8 mouse cellular contexts compared by ENCODE assay signal in genomic region chr11:83292251-83292587, GRCm38 (mm10). TPM values are rescaled to one million over a fixed set of nuclear protein-coding genes. Genes with fewer than 3 reads are reported as not detected.
DNase-seq lines count a peak whose midpoint lies in the region; ATAC-seq and TF ChIP-seq lines count a peak whose summit lies in the region.

No protein-coding gene starts in this region.

- ATAC-seq in kidney, postnatal 0 days (replicated peaks; ENCODE audit: low FRiP score, low read depth): no peak
- no peak for ATAC-seq in hindbrain, embryonic 13.5 days (ENCODE audit: low FRiP score)
- no peak for ATAC-seq in midbrain, embryonic 15.5 days (replicated peaks)

- peak overlapping the region; percentile 67 for H3K4me3 ChIP-seq in kidney, postnatal 0 days (replicated peaks; ENCODE audit: low read depth, low read length)
- peak overlapping the region; percentile 72 for H3K4me3 ChIP-seq in bone marrow macrophage, adult 2 months (ENCODE audit: insufficient read depth, low read length)
- peak overlapping the region; percentile 65 for H3K4me3 ChIP-seq in hindbrain, embryonic 13.5 days
- H3K4me3 ChIP-seq in midbrain, embryonic 15.5 days: peak overlapping the region; percentile 72

- WGBS in kidney, postnatal 0 days: under 1% methylated on average over 5 of the region's 5 CpGs
- WGBS in hindbrain, embryonic 13.5 days: 5% methylated on average over 5 of the region's 5 CpGs
- WGBS in midbrain, embryonic 15.5 days: 2% methylated on average over 5 of the region's 5 CpGs

- H3K9ac ChIP-seq in kidney, postnatal 0 days (ENCODE audit: low read depth, low read length): peak overlapping the region; percentile 72
- peak overlapping the region; percentile 79 for H3K9ac ChIP-seq in hindbrain, embryonic 13.5 days
- H3K9ac ChIP-seq in midbrain, embryonic 15.5 days: peak overlapping the region; percentile 67

- H3K4me1 ChIP-seq in kidney, postnatal 0 days (replicated peaks; ENCODE audit: insufficient read depth, low read length): peaks cover 13% of the 10 kb centered on the region
- peaks cover 18% of the 10 kb centered on the region for H3K4me1 ChIP-seq in bone marrow macrophage, adult 2 months (ENCODE audit: control insufficient read depth, insufficient read depth, low read length)
- H3K4me1 ChIP-seq in hindbrain, embryonic 13.5 days (replicated peaks): peaks cover 41% of the 10 kb centered on the region
- H3K4me1 ChIP-seq in midbrain, embryonic 15.5 days: peaks cover 41% of the 10 kb centered on the region

- TF ChIP-seq POLR2A in bone marrow macrophage, adult 2 months (IDR thresholded peaks at IDR 0.05; ENCODE audit: borderline replicate concordance, low read depth, low read length): no peak

- no peaks in the 10 kb centered on the region for H3K36me3 ChIP-seq in kidney, postnatal 0 days (ENCODE audit: insufficient read depth, low read length)
- H3K36me3 ChIP-seq in hindbrain, embryonic 13.5 days: peaks cover 18% of the 10 kb centered on the region
- H3K36me3 ChIP-seq in midbrain, embryonic 15.5 days (replicated peaks): 0 out of 2 replicates have a peak, but pooled peaks cover 8% of the 10 kb centered on the region

- peak overlapping the region; percentile 75 for H3K4me2 ChIP-seq in kidney, postnatal 0 days (ENCODE audit: low read length)
- H3K4me2 ChIP-seq in hindbrain, embryonic 13.5 days: peak overlapping the region; percentile 93
- peak overlapping the region; percentile 80 for H3K4me2 ChIP-seq in midbrain, embryonic 15.5 days

- peak overlapping the region; percentile 55 for H3K27ac ChIP-seq in kidney, postnatal 0 days
- H3K27ac ChIP-seq in bone marrow macrophage, adult 2 months (ENCODE audit: insufficient read depth, low read depth, low read length): no peak overlapping the region
- peak overlapping the region; percentile 58; the same call in 1 of the 2 replicates for H3K27ac ChIP-seq in hindbrain, embryonic 13.5 days
- peak overlapping the region; percentile 76 for H3K27ac ChIP-seq in midbrain, embryonic 15.5 days

- no peak for TF ChIP-seq CTCF in kidney, postnatal 0 days (IDR thresholded peaks at IDR 0.05; ENCODE audit: low read depth)
- TF ChIP-seq CTCF in bone marrow macrophage, adult 2 months (IDR thresholded peaks at IDR 0.05; ENCODE audit: low read depth, low read length): no peak

- no peaks in the 10 kb centered on the region for H3K27me3 ChIP-seq in kidney, postnatal 0 days (ENCODE audit: insufficient read depth, low read length)
- no peaks in the 10 kb centered on the region for H3K27me3 ChIP-seq in hindbrain, embryonic 13.5 days
- H3K27me3 ChIP-seq in midbrain, embryonic 15.5 days (replicated peaks): no peaks in the 10 kb centered on the region

- H3K9me3 ChIP-seq in kidney, postnatal 0 days (replicated peaks; ENCODE audit: low read length): no peaks in the 10 kb centered on the region
- H3K9me3 ChIP-seq in hindbrain, embryonic 13.5 days: no peaks in the 10 kb centered on the region
- H3K9me3 ChIP-seq in midbrain, embryonic 15.5 days: no peaks in the 10 kb centered on the region

- no peak for DNase-seq in kidney, postnatal 0 days (ENCODE audit: low spot score)
- DNase-seq in kidney, postnatal 10 days: no peak
- no peak for DNase-seq in cerebellum, adult 8-10 months
- DNase-seq in MN1 (ENCODE audit: low spot score): no peak
- no peak for DNase-seq in lung, postnatal 10 days

RNA-seq across cellular contexts. Expression of gene Slfn14, which starts 5.7 kb away (rescaled TPM):
- 0.08 TPM in 1 of 2 replicates, not detected in the other for polyA plus RNA-seq in kidney, postnatal 0 days (2015; fragmentation: Nextera tagmentation; extraction: Ambion mirVana)
- not detected in 2 replicates for polyA plus RNA-seq in bone marrow macrophage, adult 2 months (2012; ENCODE audit: insufficient read depth, insufficient read length, missing spikeins)
- 0.04 and 0.17 TPM in 2 replicates for polyA plus RNA-seq in hindbrain, embryonic 13.5 days (2015; fragmentation: Nextera tagmentation; extraction: Ambion mirVana)
- polyA plus RNA-seq in midbrain, embryonic 15.5 days (2015; fragmentation: Nextera tagmentation; extraction: Ambion mirVana): 0.08 TPM in 1 of 2 replicates, not detected in the other

RNA-seq across cellular contexts. Expression of gene Ap2b1, which starts 6.6 kb away (rescaled TPM):
- 42.4 and 45.1 TPM in 2 replicates for polyA plus RNA-seq in kidney, postnatal 0 days (2015; fragmentation: Nextera tagmentation; extraction: Ambion mirVana)
- 59.5 and 69.7 TPM in 2 replicates for polyA plus RNA-seq in bone marrow macrophage, adult 2 months (2012; ENCODE audit: insufficient read depth, insufficient read length, missing spikeins)
- 111 and 114 TPM in 2 replicates for polyA plus RNA-seq in hindbrain, embryonic 13.5 days (2015; fragmentation: Nextera tagmentation; extraction: Ambion mirVana)
- polyA plus RNA-seq in midbrain, embryonic 15.5 days (2015; fragmentation: Nextera tagmentation; extraction: Ambion mirVana): 118 and 127 TPM in 2 replicates

RNA-seq across cellular contexts. Expression of gene Pex12, which starts 10.2 kb away (rescaled TPM):
- 12.2 and 12.7 TPM in 2 replicates for polyA plus RNA-seq in kidney, postnatal 0 days (2015; fragmentation: Nextera tagmentation; extraction: Ambion mirVana)
- 6.2 and 12.2 TPM in 2 replicates for polyA plus RNA-seq in bone marrow macrophage, adult 2 months (2012; ENCODE audit: insufficient read depth, insufficient read length, missing spikeins)
- polyA plus RNA-seq in hindbrain, embryonic 13.5 days (2015; fragmentation: Nextera tagmentation; extraction: Ambion mirVana): 16.8 and 18.3 TPM in 2 replicates
- polyA plus RNA-seq in midbrain, embryonic 15.5 days (2015; fragmentation: Nextera tagmentation; extraction: Ambion mirVana): 18.4 and 18.6 TPM in 2 replicates
